Mouse (Mus musculus) cortical plate, adult 2 months (tissue): ENCODE data around the gene Gabrb1.

Experiments used
- CTCF ChIP-seq: fragments of 200-500 bp; IDR thresholded peaks from 2 replicates; pipeline ENCODE4 v1.5.1; 2011; ENCODE audit warnings: mild to moderate bottlenecking, control low read depth, low read length; ENCODE audit not compliant: insufficient read depth; ENCODE audit errors: extremely low read depth
- POLR2A ChIP-seq: fragments of 200-500 bp; IDR thresholded peaks from 2 replicates; pipeline ENCODE4 v1.6.1; 2011; ENCODE audit warnings: mild to moderate bottlenecking, low read length, control low read depth; ENCODE audit not compliant: insufficient read depth; ENCODE audit errors: extremely low read depth

- TF ChIP-seq CTCF: no peak
- no peak for TF ChIP-seq POLR2A
These were observed 268.4 kb downstream of the Gabrb1 start for GRCm38 (mm10) chr5:71926336-71926735.
